Mouse (Mus musculus) midbrain, embryonic 14.5 days (tissue): Measurements from ENCODE around the gene Tmprss9. TPM values are rescaled to one million over a fixed set of nuclear protein-coding genes. Genes with fewer than 3 reads are reported as not detected.
A peak's percentile ranks its signal among the peaks of the same experiment; 100 is the strongest.

Experiments used
- ATAC-seq: fragments of 200-750 bp; cut with Nextera tagmentation; 2 replicates; pipeline ENCODE4 v1.8.0; 2017; ENCODE audit warnings: moderate number of reproducible peaks, moderate library complexity; ENCODE audit not compliant: low FRiP score, low TSS enrichment
- DNase-seq: peaks from one replicate; pipeline ENCODE4 v3.0.0-alpha.2; 2015
- H3K27ac ChIP-seq: fragments of 300-500 bp; sonication (generic); replicated peaks from 2 replicates; pipeline ENCODE4 v1.5.1; 2014; ENCODE audit warnings: mild to moderate bottlenecking, low read depth, low read length, moderate library complexity
- H3K27me3 ChIP-seq: fragments of 300-500 bp; sonication (generic); 2 replicates; pipeline ENCODE4 v1.6.1; 2014; ENCODE audit warnings: low read length, control low read depth, mixed read lengths; ENCODE audit not compliant: control insufficient read depth, insufficient read depth
- H3K36me3 ChIP-seq: fragments of 300-500 bp; sonication (generic); 2 replicates; pipeline ENCODE4 v1.6.1; 2014; ENCODE audit warnings: low read length, control low read depth; ENCODE audit not compliant: control insufficient read depth, insufficient read depth
- H3K4me1 ChIP-seq: fragments of 300-500 bp; sonication (generic); 2 replicates; pipeline ENCODE4 v1.6.1; 2014; ENCODE audit warnings: mild to moderate bottlenecking, antibody characterized with exemption, low read length, control low read depth; ENCODE audit not compliant: control insufficient read depth, insufficient read depth
- H3K4me2 ChIP-seq: fragments of 300-500 bp; sonication (generic); 2 replicates; pipeline ENCODE4 v1.6.1; 2014; ENCODE audit warnings: mild to moderate bottlenecking, low read length, moderate library complexity
- H3K4me3 ChIP-seq: fragments of 300-500 bp; sonication (generic); replicated peaks from 2 replicates; pipeline ENCODE4 v1.5.1; 2014; ENCODE audit warnings: low read depth, low read length
- H3K9ac ChIP-seq: fragments of 300-500 bp; sonication (generic); replicated peaks from 2 replicates; pipeline ENCODE4 v1.6.1; 2014; ENCODE audit warnings: mild to moderate bottlenecking, low read length, moderate library complexity
- H3K9me3 ChIP-seq: fragments of 300-500 bp; sonication (generic); 2 replicates; pipeline ENCODE4 v1.6.1; 2016; ENCODE audit warnings: low read length, control low read depth, mixed read lengths; ENCODE audit not compliant: control insufficient read depth
- WGBS: fragments of 180-500 bp; shearing (Covaris S2); extraction: QIAGEN DNeasy Blood & Tissue Kit; methylation state at CpG from one replicate; pipeline ENCODE4 v1.1.7; 2014; 5-methylcytosine and 5-hydroxymethylcytosine counted together
- polyA plus RNA-seq: library from polyadenylated mRNA; unstranded; fragments of >200 nt; fragmentation: Nextera tagmentation; extraction: Ambion mirVana; gene quantifications from 2 replicates; pipeline ENCODE4 v1.2.1, GENCODE M21; 2014

Gene Tmprss9
- polyA plus RNA-seq, 1 experiment from 2014 or later, result not detected

GRCm38 (mm10) chr10:80928586-80929298 lies 57.1 kb downstream of the Tmprss9 start:
- peaks cover 36% of the 10 kb centered on the region for H3K27me3 ChIP-seq
- H3K36me3 ChIP-seq, result no peaks in the 10 kb centered on the region
- H3K27ac ChIP-seq, result peak overlapping the region; percentile 58
- peak overlapping the region; percentile 86 for H3K4me2 ChIP-seq
- WGBS, result under 1% methylated on average over 48 of the region's 48 CpGs
- H3K4me1 ChIP-seq, result peaks cover 35% of the 10 kb centered on the region
- peak overlapping the region; percentile 60 for H3K9ac ChIP-seq
- ATAC-seq (peak; percentile 57), DNase-seq (peak; percentile 95)
- H3K4me3 ChIP-seq, result peak overlapping the region; percentile 43
- H3K9me3 ChIP-seq, result no peaks in the 10 kb centered on the region

- peaks cover 35% of the 10 kb centered on the region for H3K4me1 ChIP-seq
- DNase-seq, result peak; percentile 99
Measured at GRCm38 (mm10) chr10:80929299-80930226, 57.9 kb downstream of the Tmprss9 start, which contains the start of gene Gadd45b. TSS of gene Gadd45b (plus strand) at chr10:80930073.

GRCm38 (mm10) chr10:80930361-80931152 lies 58.9 kb downstream of the Tmprss9 start:
- Histone ChIP-seq H3K4me3 (peak overlapping the region; percentile 41), H3K9me3 (no peaks in the 10 kb centered on the region), H3K4me2 (peak overlapping the region; percentile 86), H3K27me3 (peaks cover 51% of the 10 kb centered on the region), H3K4me1 (peaks cover 40% of the 10 kb centered on the region), H3K9ac (peak overlapping the region; percentile 37), H3K36me3 (no peaks in the 10 kb centered on the region), H3K27ac (no peak overlapping the region)
- WGBS, result under 1% methylated on average over 45 of the region's 45 CpGs
- ATAC-seq (no peak), DNase-seq (peak; percentile 54)

More at GRCm38 (mm10) chr10:80929299-80930226, 57.9 kb downstream of the Tmprss9 start, which contains the start of gene Gadd45b:
- peaks cover 44% of the 10 kb centered on the region for H3K27me3 ChIP-seq
- under 1% methylated on average over 56 of the region's 56 CpGs for WGBS
- H3K4me2 ChIP-seq, result peak within 1 kb of the TSS; percentile 86
- no peaks in the 10 kb centered on the region for H3K9me3 ChIP-seq
- peak; percentile 90 for ATAC-seq
- peak within 1 kb of the TSS; percentile 58 for H3K27ac ChIP-seq
- peak within 1 kb of the TSS; percentile 43 for H3K4me3 ChIP-seq
- H3K36me3 ChIP-seq, result no peaks in the 10 kb centered on the region
- peak within 1 kb of the TSS; percentile 60 for H3K9ac ChIP-seq

GRCm38 (mm10) chr10:80931153-80931671 lies 59.6 kb downstream of the Tmprss9 start:
- Histone ChIP-seq H3K9ac (peak overlapping the region; percentile 37; the same call in 1 of the 2 replicates), H3K36me3 (no peaks in the 10 kb centered on the region), H3K4me3 (peak overlapping the region; percentile 41), H3K27ac (no peak overlapping the region), H3K4me1 (peaks cover 47% of the 10 kb centered on the region), H3K27me3 (peaks cover 53% of the 10 kb centered on the region), H3K9me3 (no peaks in the 10 kb centered on the region), H3K4me2 (peak overlapping the region; percentile 86)
- DNase-seq (peak; percentile 24), ATAC-seq (no peak)
- WGBS, result 1% methylated on average over 13 of the region's 14 CpGs

GRCm38 (mm10) chr10:80931695-80932094 lies 60.0 kb downstream of the Tmprss9 start:
- Histone ChIP-seq H3K9ac (no peak overlapping the region; the same call in 1 of the 2 replicates), H3K27ac (no peak overlapping the region), H3K9me3 (no peaks in the 10 kb centered on the region), H3K4me1 (peaks cover 52% of the 10 kb centered on the region), H3K4me3 (peak overlapping the region; percentile 41), H3K27me3 (peaks cover 57% of the 10 kb centered on the region), H3K4me2 (peak overlapping the region; percentile 86), H3K36me3 (no peaks in the 10 kb centered on the region)
- under 1% methylated on average over 26 of the region's 26 CpGs for WGBS
- DNase-seq, result no peak
- no peak for ATAC-seq

- no peak for ATAC-seq
- peaks cover 60% of the 10 kb centered on the region for H3K27me3 ChIP-seq
Measured at GRCm38 (mm10) chr10:80932206-80932605, 60.6 kb downstream of the Tmprss9 start.

GRCm38 (mm10) chr10:80932700-80933420 lies 61.2 kb downstream of the Tmprss9 start:
- peak; percentile 24 for DNase-seq
- Histone ChIP-seq H3K4me2 (peak overlapping the region; percentile 33), H3K9ac (peak overlapping the region; percentile 16; the same call in 1 of the 2 replicates), H3K27me3 (peaks cover 61% of the 10 kb centered on the region), H3K4me1 (peaks cover 56% of the 10 kb centered on the region), H3K27ac (no peak overlapping the region), H3K9me3 (no peaks in the 10 kb centered on the region), H3K4me3 (peak overlapping the region; percentile 5; the same call in 1 of the 2 replicates), H3K36me3 (no peaks in the 10 kb centered on the region)
- no peak for ATAC-seq
- WGBS, result 2% methylated on average over 17 of the region's 17 CpGs

More at GRCm38 (mm10) chr10:80932206-80932605, 60.6 kb downstream of the Tmprss9 start:
- Histone ChIP-seq H3K4me2 (peak overlapping the region; percentile 33), H3K27ac (no peak overlapping the region), H3K9me3 (no peaks in the 10 kb centered on the region), H3K4me3 (peak overlapping the region; percentile 5), H3K4me1 (peaks cover 53% of the 10 kb centered on the region), H3K36me3 (no peaks in the 10 kb centered on the region), H3K9ac (peak overlapping the region; percentile 16; the same call in 1 of the 2 replicates)
- peak; percentile 56 for DNase-seq
- WGBS, result under 1% methylated on average over 20 of the region's 20 CpGs
